Mouse (Mus musculus): ENCODE results near the gene Tgfb1.

GRCm38 (mm10) chr7:25652244-25652759 is 34.5 kb upstream of the Tgfb1 start:
- TF ChIP-seq CTCF (IDR thresholded peaks at IDR 0.05; ENCODE audit: borderline replicate concordance, insufficient read depth, low read length) (no peak), POLR2A (IDR thresholded peaks at IDR 0.05; ENCODE audit: low read depth, low read length) (no peak)
